Mouse (Mus musculus) thymus, postnatal 36 days (tissue): Measurements from ENCODE around the gene Hist1h2ad.
"Not testable (repeated sequence)": the region's sequence is repeated elsewhere in the genome, so short reads cannot be mapped to it uniquely, and the experiment has no call there.

ENCODE experiments used
- DNase-seq, 2 experiments: peaks; one replicate each; pipeline ENCODE4 v3.0.0; 2022; ENCODE audit warnings: mixed read lengths in 2 of 2

Gene Hist1h2ad

GRCm38 (mm10) chr13:23573898-23574524, at the start of gene Hist1h2ad, which contains the start of gene Hist1h2bf:
TSS of gene Hist1h2ad (plus strand) at chr13:23574381.
TSS of gene Hist1h2bf (minus strand) at chr13:23574196.
- DNase-seq, result peak; percentile 83 to 90

- DNase-seq, result peak; percentile 70 to 73
Observed at GRCm38 (mm10) chr13:23524654-23525053, 49.5 kb upstream of the Hist1h2ad start.

GRCm38 (mm10) chr13:23525901-23526300, 48.3 kb upstream of the Hist1h2ad start:
- no peak for DNase-seq

DNA sequence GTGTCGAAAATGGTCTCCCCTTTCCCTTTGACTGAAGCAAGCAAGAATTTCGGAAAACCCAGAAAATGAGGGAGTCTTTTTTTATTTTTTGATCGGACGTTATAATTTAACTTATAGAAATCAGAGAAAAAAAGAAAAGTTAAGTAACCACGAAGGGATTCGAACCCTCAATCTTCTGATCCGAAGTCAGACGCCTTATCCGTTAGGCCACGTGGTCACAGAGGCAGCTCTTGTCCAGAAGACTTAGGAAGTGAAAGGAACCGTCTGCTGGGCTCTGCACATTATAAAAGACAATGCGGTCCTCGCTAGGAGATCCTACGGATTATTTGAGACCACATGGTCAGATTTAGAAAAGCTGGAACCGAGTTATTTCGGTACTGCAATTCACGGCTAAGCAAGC, 47.9 kb upstream of the Hist1h2ad start:
- peak; percentile 79 to 82 for DNase-seq

DNA sequence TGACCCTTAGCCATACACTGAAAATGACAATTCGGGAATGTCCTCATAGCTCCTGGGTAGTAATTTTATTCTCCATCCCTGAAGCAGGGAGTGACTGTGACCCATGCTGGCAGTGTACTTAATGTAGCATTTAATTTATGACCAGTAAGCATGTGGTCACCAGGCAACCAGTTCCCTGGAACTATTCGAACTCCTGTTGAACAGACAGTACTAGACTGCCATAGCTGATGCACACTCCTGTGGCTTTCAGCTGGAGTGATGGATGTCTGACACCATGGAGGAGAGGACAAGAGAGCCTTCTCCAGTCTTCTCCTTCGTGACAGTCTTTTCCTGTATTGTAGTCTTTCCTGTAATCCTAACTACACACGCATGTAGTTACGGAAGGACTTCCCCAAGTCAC, 45.2 kb upstream of the Hist1h2ad start:
- no peak for DNase-seq

DNA sequence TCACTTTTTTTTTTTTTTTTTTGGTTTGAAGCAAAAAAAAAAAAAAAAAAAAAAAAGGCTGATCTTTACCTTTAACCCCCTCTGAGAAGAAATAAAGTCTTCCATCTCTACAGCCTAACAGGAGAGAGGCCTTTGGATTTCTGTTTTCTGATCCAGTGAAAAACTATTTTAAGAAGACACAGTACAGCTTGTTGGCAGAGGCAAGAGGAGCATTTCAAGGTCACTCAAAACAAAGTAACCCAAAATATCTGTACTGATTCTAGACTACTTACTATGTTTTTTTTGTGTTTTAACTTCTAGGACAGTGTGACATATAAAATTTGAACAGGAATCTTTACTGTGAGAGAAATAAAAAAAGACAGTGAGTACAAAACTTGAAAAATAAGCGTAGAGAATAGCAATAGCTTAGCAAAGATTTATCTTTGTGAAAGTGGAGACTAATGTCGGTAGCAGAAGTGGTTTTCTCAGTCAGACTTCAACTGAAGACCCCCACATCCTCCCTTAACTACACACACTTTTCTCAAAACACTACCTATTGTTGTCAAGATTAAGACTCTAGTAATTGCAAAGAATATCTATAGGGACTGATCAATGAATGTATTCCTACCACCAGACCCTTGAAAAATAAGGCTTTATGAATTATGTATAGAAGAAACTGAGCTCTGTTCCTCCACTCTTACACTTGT, 44.6 kb upstream of the Hist1h2ad start:
- DNase-seq, result no peak

DNA sequence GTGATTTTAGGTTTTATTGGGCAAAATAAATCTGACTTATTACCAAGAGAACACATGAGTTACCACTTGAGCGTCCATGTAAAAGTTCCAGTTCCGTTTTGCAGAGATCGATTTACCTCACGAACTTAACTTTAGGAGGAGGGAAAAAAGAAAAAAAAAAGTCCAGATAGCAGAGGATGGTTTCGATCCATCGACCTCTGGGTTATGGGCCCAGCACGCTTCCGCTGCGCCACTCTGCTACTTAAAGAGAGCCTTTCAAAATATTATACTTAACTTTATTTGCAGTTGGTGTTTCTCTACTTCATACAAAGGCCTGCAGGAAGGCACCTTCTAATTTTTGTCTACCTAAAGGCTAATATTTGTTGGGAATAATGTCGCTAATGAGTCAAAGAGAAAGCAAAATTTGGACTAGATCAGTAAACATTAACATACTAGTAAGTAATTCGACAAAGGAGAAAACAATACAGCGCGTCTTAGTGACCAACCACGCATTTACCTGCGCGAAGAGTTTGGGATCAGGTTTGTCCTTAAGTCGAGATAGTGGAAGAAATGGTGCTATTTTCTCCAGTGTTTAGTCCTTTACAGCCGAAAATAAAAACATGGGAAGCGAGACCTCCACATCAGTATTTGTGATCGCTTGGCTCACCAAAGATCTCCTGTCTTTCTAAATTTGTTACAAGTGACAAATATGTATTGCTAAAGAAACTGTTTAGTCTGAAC, 43.8 kb upstream of the Hist1h2ad start:
- DNase-seq, result peak; percentile 66 to 69

- peak; percentile 97 for DNase-seq
Observed at GRCm38 (mm10) chr13:23530901-23531875, 43.0 kb upstream of the Hist1h2ad start, which contains the start of gene Hist1h4h. TSS of gene Hist1h4h (plus strand) at chr13:23531050.

GRCm38 (mm10) chr13:23532262-23533075, 41.7 kb upstream of the Hist1h2ad start:
- DNase-seq, result no peak

DNA sequence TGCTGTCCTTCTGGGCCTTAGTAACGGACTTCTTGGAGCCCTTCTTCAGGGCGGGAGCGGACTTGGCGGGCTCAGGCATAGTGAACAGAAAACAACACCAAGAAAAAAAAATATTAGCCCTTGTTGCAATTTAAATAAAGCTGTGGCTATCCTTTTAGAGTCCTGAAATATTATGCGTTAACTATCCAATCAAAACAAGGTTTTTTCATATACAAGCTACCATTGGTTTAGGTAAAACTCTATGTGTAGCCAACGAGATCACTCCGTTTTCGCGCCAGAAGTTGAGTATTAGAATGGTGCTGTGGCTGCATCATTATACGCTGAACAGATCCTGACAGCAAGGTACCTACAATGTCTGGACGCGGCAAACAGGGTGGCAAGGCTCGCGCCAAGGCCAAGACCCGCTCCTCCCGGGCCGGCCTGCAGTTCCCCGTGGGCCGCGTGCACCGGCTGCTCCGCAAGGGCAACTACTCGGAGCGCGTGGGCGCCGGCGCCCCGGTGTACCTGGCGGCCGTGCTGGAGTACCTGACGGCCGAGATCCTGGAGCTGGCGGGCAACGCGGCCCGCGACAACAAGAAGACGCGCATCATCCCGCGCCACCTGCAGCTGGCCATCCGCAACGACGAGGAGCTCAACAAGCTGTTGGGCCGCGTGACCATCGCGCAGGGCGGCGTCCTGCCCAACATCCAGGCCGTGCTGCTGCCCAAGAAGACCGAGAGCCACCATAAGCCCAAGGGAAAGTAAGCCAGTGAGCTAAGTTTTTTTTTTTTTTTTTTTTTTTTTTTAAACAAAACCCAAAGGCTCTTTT, 40.4 kb upstream of the Hist1h2ad start, which contains the start of gene Hist1h2af:
Gene Hist1h2af, plus strand, starts transcription at position 347 of the 808 bp plus-strand sequence.
- peak; percentile 58 to 71 for DNase-seq

DNA sequence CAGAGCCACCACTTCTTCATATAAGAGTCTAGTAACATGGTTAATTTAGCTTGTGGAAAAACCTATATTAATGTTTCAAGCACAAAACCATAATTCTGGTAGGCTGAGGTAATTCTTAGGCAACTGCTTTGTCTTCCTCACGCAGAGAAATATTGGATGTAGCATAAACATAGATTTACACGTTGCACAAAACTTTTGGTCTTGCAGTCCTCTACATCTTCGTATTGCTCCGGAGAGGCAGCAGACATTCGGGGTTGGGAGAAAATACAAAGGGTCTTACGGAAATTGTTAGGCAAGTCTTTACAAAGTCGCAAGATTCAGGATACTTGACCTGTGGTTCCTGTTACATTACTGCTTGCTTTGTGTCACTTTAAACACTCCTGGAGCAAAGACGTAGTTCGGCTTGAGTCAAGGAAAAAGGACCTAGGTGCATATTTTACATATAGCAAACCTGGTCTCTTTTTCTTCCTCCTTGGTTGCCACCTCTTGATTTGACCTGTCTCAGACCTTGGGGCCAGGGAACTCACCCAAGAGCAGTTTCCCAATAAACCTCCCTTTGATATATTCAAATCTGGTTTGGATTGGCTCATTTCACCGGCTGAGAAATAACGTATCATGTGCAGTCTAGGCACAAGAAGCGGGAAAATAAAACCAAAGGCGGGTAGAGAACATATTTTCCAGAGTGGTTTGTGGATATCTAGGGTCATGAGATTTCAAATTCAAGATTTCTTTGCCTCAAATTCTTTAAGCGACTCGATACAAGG, 39.6 kb upstream of the Hist1h2ad start:
- DNase-seq, result no peak

- DNase-seq, result peak; percentile 87 to 90
Observed at GRCm38 (mm10) chr13:23535137-23536075, 38.8 kb upstream of the Hist1h2ad start, which contains the start of gene Hist1h3g. TSS of gene Hist1h3g (plus strand) at chr13:23535422.

DNA sequence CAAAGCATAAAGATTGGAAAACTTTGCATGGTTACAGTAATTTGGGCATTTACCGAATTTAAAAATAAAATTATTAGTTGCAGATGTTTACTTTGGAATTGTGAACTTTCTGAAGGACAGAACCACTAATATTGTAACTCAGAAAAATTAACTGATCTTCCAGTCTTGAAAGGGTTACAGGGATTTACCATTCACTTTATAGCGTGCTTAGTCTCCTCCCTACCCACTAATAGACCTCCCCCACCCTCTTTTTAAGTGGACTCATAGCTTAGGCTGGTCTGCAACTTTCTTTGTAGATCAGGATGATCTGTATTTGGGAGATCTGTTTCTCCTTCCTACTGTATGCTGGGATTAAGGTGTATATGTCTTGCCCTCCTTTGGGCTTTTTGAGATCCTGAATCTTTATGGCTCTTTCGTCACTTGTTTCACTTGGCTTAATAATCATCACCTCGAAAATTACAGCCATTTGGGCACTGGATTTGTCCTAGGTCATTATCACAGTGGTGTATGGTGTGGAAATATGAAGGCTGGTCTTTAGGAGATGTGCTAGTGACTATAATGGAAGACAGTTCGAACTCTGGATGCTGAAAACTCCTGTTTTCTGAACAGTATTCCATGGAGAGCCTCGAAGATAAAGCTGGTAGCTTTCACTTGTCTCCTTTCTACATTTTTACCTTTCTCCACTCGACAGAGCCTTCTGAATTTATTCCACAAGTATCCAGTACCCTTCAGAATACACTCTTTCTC, 37.9 kb upstream of the Hist1h2ad start:
- DNase-seq, result no peak

- DNase-seq, result no peak
Observed at GRCm38 (mm10) chr13:23537006-23537710, 37.0 kb upstream of the Hist1h2ad start.

DNA sequence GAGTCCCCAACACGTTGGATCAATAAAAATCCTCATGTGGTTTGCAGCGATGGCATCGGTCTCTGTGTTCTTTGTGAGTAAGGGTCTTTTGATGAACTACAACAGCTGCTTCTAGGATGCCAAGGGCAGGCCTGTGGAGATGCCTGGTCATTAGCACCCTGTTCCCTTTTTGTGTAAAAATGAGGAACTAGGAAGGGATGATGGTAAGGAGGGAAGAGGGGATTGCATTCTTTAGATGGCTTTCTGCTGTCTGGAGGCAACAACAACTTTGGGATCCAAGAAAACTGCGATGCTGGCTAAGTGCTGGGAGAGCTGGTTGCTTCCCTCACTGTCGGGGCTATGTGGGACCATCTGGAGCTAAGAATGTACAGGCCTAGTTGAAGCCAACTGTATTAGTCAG, 35.9 kb upstream of the Hist1h2ad start:
- no peak for DNase-seq

GRCm38 (mm10) chr13:23539821-23540220, 34.4 kb upstream of the Hist1h2ad start:
- not testable (repeated sequence) for DNase-seq

GRCm38 (mm10) chr13:23541497-23541896, 32.7 kb upstream of the Hist1h2ad start:
- no peak for DNase-seq
